In the genomic region with DNA sequence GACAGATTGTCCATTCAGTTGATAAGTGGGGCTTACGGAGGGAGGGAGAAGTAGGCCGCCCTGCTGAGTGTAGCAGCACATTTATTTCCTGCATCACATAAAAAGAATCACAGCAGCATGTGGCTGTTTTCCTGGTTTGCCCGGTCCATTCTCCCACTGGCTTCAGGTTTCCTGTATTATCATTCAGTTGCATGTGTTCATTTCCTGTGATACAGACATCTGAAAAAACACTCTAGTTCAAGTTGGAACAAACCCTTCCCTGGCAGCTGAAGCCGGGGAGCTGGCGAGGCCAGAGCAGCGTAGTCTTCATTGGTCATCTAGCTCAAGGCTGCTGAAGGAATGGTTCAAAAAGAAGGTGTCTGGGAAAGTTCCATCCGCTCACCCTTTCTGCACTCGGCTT, we compare ENCODE assay signal across 22 mouse cellular contexts. TPM values are rescaled to one million over a fixed set of nuclear protein-coding genes. Genes with fewer than 3 reads are reported as not detected.
DNase-seq lines count a peak whose midpoint lies in the region; ATAC-seq and TF ChIP-seq lines count a peak whose summit lies in the region.
"Had no signal": no experiment of that assay in that cellular context is flagged by ENCODE, and none has a peak within 500 bp of the region (broad histone marks: within the 10 kb centered on the region; RNA-seq: fewer than 3 reads in every experiment).

No protein-coding gene starts in this region.

- ATAC-seq in heart, embryonic 16.5 days (replicated peaks; ENCODE audit: extremely low read depth, insufficient read depth, low FRiP score), result peak; percentile 45
- ATAC-seq: CD4-positive, CD25-positive, alpha-beta regulatory T cell, adult 4 months; inflammation-experienced regulatory T-cells, adult 6 months; Patski had no signal

- DNase-seq in gastrocnemius, adult 2 months, result no peak
- no peak for DNase-seq in gastrocnemius, postnatal 10 days
- DNase-seq in kidney, adult 2 months, result peak; percentile 10
- no peak for DNase-seq in kidney, postnatal 4 days
- DNase-seq in left cerebral cortex, adult 2 months (ENCODE audit: extremely low spot score in 1 of 2, low spot score in 2 of 2), result no peak
- no peak for DNase-seq in left cerebral cortex, adult 11 months (ENCODE audit: low spot score)
- no peak for DNase-seq in right cerebral cortex, adult 2 months (ENCODE audit: low spot score in 2 of 2)
- DNase-seq: adrenal gland, adult 8-10 months; cerebellum, adult 9-10 months; gastrocnemius, postnatal 36 days; lung, embryonic 14.5 days; midbrain, embryonic 14.5 days; right cerebral cortex, adult 18-20 months had no signal

- WGBS in kidney, adult 2 months, result 69% methylated on average over 8 of the region's 8 CpGs
- WGBS in heart, embryonic 16.5 days, result 75% methylated on average over 8 of the region's 8 CpGs

- H3K27me3 ChIP-seq in kidney, adult 2 months (replicated peaks; ENCODE audit: control insufficient read depth, insufficient read depth, low read length), result no peaks in the 10 kb centered on the region
- H3K27me3 ChIP-seq in heart, embryonic 16.5 days (ENCODE audit: control insufficient read depth, insufficient read depth, low read length), result no peaks in the 10 kb centered on the region
- H3K27me3 ChIP-seq: forebrain, embryonic 12.5 days; hindbrain, embryonic 12.5 days; megakaryocyte, embryonic 14.5 days; neural tube, embryonic 13.5 days; Patski had no signal

- H3K4me3 ChIP-seq in gastrocnemius, adult 2 months, result no peak overlapping the region
- H3K4me3 ChIP-seq in kidney, adult 2 months (ENCODE audit: insufficient read depth, low read depth, low read length), result no peak overlapping the region
- H3K4me3 ChIP-seq in left cerebral cortex, adult 2 months, result no peak overlapping the region
- no peak overlapping the region for H3K4me3 ChIP-seq in heart, embryonic 16.5 days (ENCODE audit: low read length)
- H3K4me3 ChIP-seq: forebrain, embryonic 12.5 days; hindbrain, embryonic 12.5 days; megakaryocyte, embryonic 14.5 days; neural tube, embryonic 13.5 days had no signal

- TF ChIP-seq CTCF in gastrocnemius, adult 2 months (IDR thresholded peaks at IDR 0.05), result no peak
- TF ChIP-seq CTCF in kidney, adult 2 months (conservative IDR thresholded peaks at IDR 0.05; ENCODE audit: insufficient read depth, insufficient read length, low read depth, low read length), result no peak
- TF ChIP-seq CTCF in left cerebral cortex, adult 2 months (IDR thresholded peaks at IDR 0.05), result no peak

- H3K36me3 ChIP-seq in kidney, adult 2 months (ENCODE audit: control insufficient read depth, insufficient read depth, low read length), result peaks cover 2% of the 10 kb centered on the region; the same call in 1 of the 2 replicates
- 0 out of 2 replicates have a peak, but pooled peaks cover 2% of the 10 kb centered on the region for H3K36me3 ChIP-seq in heart, embryonic 16.5 days (ENCODE audit: control insufficient read depth, insufficient read depth)

- no peaks in the 10 kb centered on the region for H3K4me1 ChIP-seq in kidney, adult 2 months (ENCODE audit: control insufficient read depth, insufficient read depth, low read length)
- H3K4me1 ChIP-seq in heart, embryonic 16.5 days (ENCODE audit: control insufficient read depth, insufficient read depth, low read length), result peaks cover 8% of the 10 kb centered on the region; the same call in 1 of the 2 replicates

- H3K27ac ChIP-seq in gastrocnemius, adult 2 months, result peak overlapping the region; percentile 54; the same call in 1 of the 2 replicates
- H3K27ac ChIP-seq in kidney, adult 2 months (ENCODE audit: insufficient read depth, low read depth, low read length), result no peak overlapping the region
- peak overlapping the region; percentile 37 for H3K27ac ChIP-seq in left cerebral cortex, adult 2 months
- H3K27ac ChIP-seq in heart, embryonic 16.5 days (ENCODE audit: low read length), result peak overlapping the region; percentile 4; the same call in 1 of the 2 replicates
- H3K27ac ChIP-seq: forebrain, embryonic 12.5 days; hindbrain, embryonic 12.5 days; neural tube, embryonic 13.5 days had no signal

- TF ChIP-seq POLR2A in kidney, adult 2 months (IDR thresholded peaks at IDR 0.05; ENCODE audit: low read depth, low read length), result no peak

- H3K9ac ChIP-seq in heart, embryonic 16.5 days (ENCODE audit: low read length), result no peak overlapping the region
- H3K9ac ChIP-seq: forebrain, embryonic 12.5 days; hindbrain, embryonic 12.5 days; lung, embryonic 14.5 days; neural tube, embryonic 13.5 days had no signal

- intact Hi-C loops in gastrocnemius, adult 2 months (cut with DNase I), result no loop called here
- intact Hi-C loops in left cerebral cortex, adult 2 months (cut with DNase I), result no loop called here

- H3K4me2 ChIP-seq in heart, embryonic 16.5 days (ENCODE audit: low read depth, low read length), result no peak overlapping the region
- H3K4me2 ChIP-seq: forebrain, embryonic 12.5 days; hindbrain, embryonic 12.5 days; lung, embryonic 14.5 days; neural tube, embryonic 13.5 days had no signal

- H3K9me3 ChIP-seq in heart, embryonic 16.5 days (replicated peaks; ENCODE audit: control insufficient read depth, low read length), result no peaks in the 10 kb centered on the region
- H3K9me3 ChIP-seq: forebrain, embryonic 12.5 days; hindbrain, embryonic 12.5 days; megakaryocyte, embryonic 14.5 days; neural tube, embryonic 13.5 days had no signal

RNA-seq across cellular contexts. Expression of gene Tomm34, which starts 40.6 kb away (rescaled TPM):
- 10 to 100 TPM; 12.5 to 16.3 TPM for total RNA-seq in gastrocnemius, adult 2 months (2021)
- 10 to 100 TPM; 14.7 to 18.7 TPM for total RNA-seq in gastrocnemius, postnatal 10 days (2021)
- polyA plus RNA-seq in kidney, adult 2 months (2012; rRNA removed), result 31.0 and 34.1 TPM in 2 replicates
- 10 to 100 TPM; 79.2 to 83.9 TPM for total RNA-seq in left cerebral cortex, adult 2 months (2021)
- 49.4 and 51.6 TPM in 2 replicates for polyA plus RNA-seq in heart, embryonic 16.5 days (2015; fragmentation: Nextera tagmentation; extraction: Ambion mirVana)

RNA-seq across cellular contexts. Expression of gene Stk4, which starts 41.4 kb away (rescaled TPM):
- total RNA-seq in gastrocnemius, adult 2 months (2021), result 1 to 10 TPM; 6.8 to 8.7 TPM
- total RNA-seq in gastrocnemius, postnatal 10 days (2021), result 10 to 100 TPM; 13.7 to 15.1 TPM
- 10.4 and 13.0 TPM in 2 replicates for polyA plus RNA-seq in kidney, adult 2 months (2012; rRNA removed)
- 10 to 100 TPM; 32.4 to 41.9 TPM for total RNA-seq in left cerebral cortex, adult 2 months (2021)
- polyA plus RNA-seq in heart, embryonic 16.5 days (2015; fragmentation: Nextera tagmentation; extraction: Ambion mirVana), result 15.2 and 17.8 TPM in 2 replicates

RNA-seq across cellular contexts. Expression of gene Kcns1, which starts 59.4 kb away (rescaled TPM):
- 1 to 10 TPM in 1 of 2 experiments, under 1 TPM in 1; 0.31 to 1.0 TPM for total RNA-seq in gastrocnemius, adult 2 months (2021)
- 1 to 10 TPM; 4.8 to 5.1 TPM for total RNA-seq in gastrocnemius, postnatal 10 days (2021)
- 0.36 and 0.48 TPM in 2 replicates for polyA plus RNA-seq in kidney, adult 2 months (2012; rRNA removed)
- 10 to 100 TPM; 20.3 to 20.7 TPM for total RNA-seq in left cerebral cortex, adult 2 months (2021)
- 0.10 and 0.29 TPM in 2 replicates for polyA plus RNA-seq in heart, embryonic 16.5 days (2015; fragmentation: Nextera tagmentation; extraction: Ambion mirVana)
- total RNA-seq: liver, adult 2 months had no signal
- polyA plus RNA-seq: inflammation-experienced regulatory T-cells, adult 6 months; liver, adult 2 months; lung, embryonic 14.5 days; Patski had no signal

Comparison
In these comparisons a context has a peak if more than half of its experiments do, and no peak if none do; other contexts are left out.
1. RNA of gene Tomm34, which starts 40.6 kb away (total RNA-seq): 79.2 to 83.9 TPM in left cerebral cortex, adult 2 months; 14.7 to 18.7 TPM in gastrocnemius, postnatal 10 days and 12.5 to 16.3 TPM in gastrocnemius, adult 2 months; every median in the first group is over 4 times any median in the second.